Mouse (Mus musculus): ENCODE results near the gene Mymx. TPM values are rescaled to one million over a fixed set of nuclear protein-coding genes. Genes with fewer than 3 reads are reported as not detected.

The Mymx gene
- polyA plus RNA-seq, 1 experiment, result 576 TPM

GRCm38 (mm10) chr17:45574129-45574761, 27.7 kb downstream of the Mymx start:
- Histone ChIP-seq H3K36me3 (ENCODE audit: control insufficient read depth, insufficient read depth) (peaks cover 29% of the 10 kb centered on the region), H3ac (ENCODE audit: control insufficient read depth, insufficient read length) (peak overlapping the region; percentile 86), H3K27me3 (ENCODE audit: control insufficient read depth, insufficient read depth, insufficient read length) (no peaks in the 10 kb centered on the region), H3K4me3 (peak overlapping the region; percentile 95), H3K79me2 (ENCODE audit: control insufficient read depth, insufficient read depth) (peaks cover 31% of the 10 kb centered on the region), H3K4me2 (ENCODE audit: low read depth) (peak overlapping the region; percentile 70)
- TF ChIP-seq MYOD1 (IDR thresholded peaks at IDR 0.05; ENCODE audit: control insufficient read depth in 1 of 3, insufficient read length in 2 of 3, low read depth in 2 of 3), result no peak
- no peak for TF ChIP-seq TCF3 (IDR thresholded peaks at IDR 0.05; ENCODE audit: insufficient read length, low read depth)
- peak; percentile 40 for TF ChIP-seq POLR2AphosphoS2 (IDR thresholded peaks at IDR 0.05; ENCODE audit: insufficient read length, low read depth)
- TF ChIP-seq REST (IDR thresholded peaks at IDR 0.05; ENCODE audit: insufficient read depth, insufficient read length), result no peak
- TF ChIP-seq MAX (IDR thresholded peaks at IDR 0.05; ENCODE audit: low read depth), result no peak
- TF ChIP-seq POLR2A (IDR thresholded peaks at IDR 0.05; ENCODE audit: insufficient read length, low read depth), result peak; percentile 32

GRCm38 (mm10) chr17:45573780-45574123, 28.1 kb downstream of the Mymx start:
- H3K4me2 ChIP-seq (ENCODE audit: low read depth), result peak overlapping the region; percentile 70

GRCm38 (mm10) chr17:45573087-45573779, 28.7 kb downstream of the Mymx start, which contains the start of gene Hsp90ab1:
Hsp90ab1 (minus strand) TSS chr17:45573271.
- Histone ChIP-seq H3K4me3 (peak within 1 kb of the TSS; percentile 95), H3K36me3 (ENCODE audit: control insufficient read depth, insufficient read depth) (peaks cover 39% of the 10 kb centered on the region)
- peak in 2 of 3 experiments; percentile 88 to 90 for TF ChIP-seq MYOD1 (IDR thresholded peaks at IDR 0.05; ENCODE audit: control insufficient read depth in 1 of 3, insufficient read length in 2 of 3, low read depth in 2 of 3)
- peak; percentile 98 for TF ChIP-seq POLR2AphosphoS2 (IDR thresholded peaks at IDR 0.05; ENCODE audit: insufficient read length, low read depth)
- no peak for TF ChIP-seq USF1 (IDR thresholded peaks at IDR 0.05; ENCODE audit: low read depth)
- no peak for TF ChIP-seq SRF (IDR thresholded peaks at IDR 0.05; ENCODE audit: control insufficient read depth, insufficient read length, low read depth)
- TF ChIP-seq TCF12 (IDR thresholded peaks at IDR 0.05; ENCODE audit: insufficient read depth, poor library complexity, severe bottlenecking), result no peak
- no peak for TF ChIP-seq CEBPB (IDR thresholded peaks at IDR 0.05; ENCODE audit: insufficient read depth, poor library complexity, severe bottlenecking)
- no peak for TF ChIP-seq TCF3 (IDR thresholded peaks at IDR 0.05; ENCODE audit: insufficient read length, low read depth)
- no peak for TF ChIP-seq E2F4 (IDR thresholded peaks at IDR 0.05; ENCODE audit: insufficient read depth)
- TF ChIP-seq REST (IDR thresholded peaks at IDR 0.05; ENCODE audit: insufficient read depth, insufficient read length), result peak; percentile 28
- TF ChIP-seq MYOG (IDR thresholded peaks at IDR 0.05; ENCODE audit: control insufficient read depth in 1 of 3, insufficient read depth in 1 of 3, insufficient read length in 2 of 3, low read depth in 2 of 3), result peak in 2 of 3 experiments; percentile 86
- no peak for TF ChIP-seq MAX (IDR thresholded peaks at IDR 0.05; ENCODE audit: low read depth)
- peak; percentile 98 for TF ChIP-seq POLR2A (IDR thresholded peaks at IDR 0.05; ENCODE audit: insufficient read length, low read depth)

More at GRCm38 (mm10) chr17:45573780-45574123, 28.1 kb downstream of the Mymx start:
- H3K79me2 ChIP-seq (ENCODE audit: control insufficient read depth, insufficient read depth), result peaks cover 36% of the 10 kb centered on the region
- peak overlapping the region; percentile 95 for H3K4me3 ChIP-seq
- peaks cover 34% of the 10 kb centered on the region for H3K36me3 ChIP-seq (ENCODE audit: control insufficient read depth, insufficient read depth)
- no peak for TF ChIP-seq TCF3 (IDR thresholded peaks at IDR 0.05; ENCODE audit: insufficient read length, low read depth)
- peak in 2 of 3 experiments; percentile 12 to 73 for TF ChIP-seq MYOD1 (IDR thresholded peaks at IDR 0.05; ENCODE audit: control insufficient read depth in 1 of 3, insufficient read length in 2 of 3, low read depth in 2 of 3)
- peak; percentile 46 for TF ChIP-seq SRF (IDR thresholded peaks at IDR 0.05; ENCODE audit: control insufficient read depth, insufficient read length, low read depth)
- no peak for TF ChIP-seq E2F4 (IDR thresholded peaks at IDR 0.05; ENCODE audit: insufficient read depth)
- no peak for TF ChIP-seq TCF12 (IDR thresholded peaks at IDR 0.05; ENCODE audit: insufficient read depth, poor library complexity, severe bottlenecking)
- peak; percentile 62 for TF ChIP-seq POLR2AphosphoS2 (IDR thresholded peaks at IDR 0.05; ENCODE audit: insufficient read length, low read depth)
- no peak for TF ChIP-seq REST (IDR thresholded peaks at IDR 0.05; ENCODE audit: insufficient read depth, insufficient read length)
- TF ChIP-seq USF1 (IDR thresholded peaks at IDR 0.05; ENCODE audit: low read depth), result no peak
- peak; percentile 51 for TF ChIP-seq POLR2A (IDR thresholded peaks at IDR 0.05; ENCODE audit: insufficient read length, low read depth)
- peak in 2 of 3 experiments; percentile 41 to 80 for TF ChIP-seq MYOG (IDR thresholded peaks at IDR 0.05; ENCODE audit: control insufficient read depth in 1 of 3, insufficient read depth in 1 of 3, insufficient read length in 2 of 3, low read depth in 2 of 3)
- TF ChIP-seq CEBPB (IDR thresholded peaks at IDR 0.05; ENCODE audit: insufficient read depth, poor library complexity, severe bottlenecking), result no peak
- H3K27me3 ChIP-seq (ENCODE audit: control insufficient read depth, insufficient read depth, insufficient read length), result no peaks in the 10 kb centered on the region
- peak overlapping the region; percentile 86 for H3ac ChIP-seq (ENCODE audit: control insufficient read depth, insufficient read length)

GRCm38 (mm10) chr17:45572103-45573086, 29.5 kb downstream of the Mymx start:
- Histone ChIP-seq H3K79me2 (ENCODE audit: control insufficient read depth, insufficient read depth) (peaks cover 40% of the 10 kb centered on the region), H3K36me3 (ENCODE audit: control insufficient read depth, insufficient read depth) (peaks cover 47% of the 10 kb centered on the region), H3K4me3 (peak overlapping the region; percentile 95), H3K27me3 (ENCODE audit: control insufficient read depth, insufficient read depth, insufficient read length) (no peaks in the 10 kb centered on the region), H3K4me2 (ENCODE audit: low read depth) (peak overlapping the region; percentile 95), H3ac (ENCODE audit: control insufficient read depth, insufficient read length) (peak overlapping the region; percentile 86)
- no peak for TF ChIP-seq MAX (IDR thresholded peaks at IDR 0.05; ENCODE audit: low read depth)
- TF ChIP-seq REST (IDR thresholded peaks at IDR 0.05; ENCODE audit: insufficient read depth, insufficient read length), result no peak
- peak; percentile 75 for TF ChIP-seq SRF (IDR thresholded peaks at IDR 0.05; ENCODE audit: control insufficient read depth, insufficient read length, low read depth)
- peak in 1 of 3 experiments; percentile 33 for TF ChIP-seq MYOD1 (IDR thresholded peaks at IDR 0.05; ENCODE audit: control insufficient read depth in 1 of 3, insufficient read length in 2 of 3, low read depth in 2 of 3)
- TF ChIP-seq TCF12 (IDR thresholded peaks at IDR 0.05; ENCODE audit: insufficient read depth, poor library complexity, severe bottlenecking), result no peak
- TF ChIP-seq USF1 (IDR thresholded peaks at IDR 0.05; ENCODE audit: low read depth), result no peak
- peak in 1 of 3 experiments; percentile 15 for TF ChIP-seq MYOG (IDR thresholded peaks at IDR 0.05; ENCODE audit: control insufficient read depth in 1 of 3, insufficient read depth in 1 of 3, insufficient read length in 2 of 3, low read depth in 2 of 3)
- TF ChIP-seq TCF3 (IDR thresholded peaks at IDR 0.05; ENCODE audit: insufficient read length, low read depth), result no peak
- TF ChIP-seq POLR2A (IDR thresholded peaks at IDR 0.05; ENCODE audit: insufficient read length, low read depth), result no peak
- TF ChIP-seq CEBPB (IDR thresholded peaks at IDR 0.05; ENCODE audit: insufficient read depth, poor library complexity, severe bottlenecking), result no peak
- no peak for TF ChIP-seq E2F4 (IDR thresholded peaks at IDR 0.05; ENCODE audit: insufficient read depth)
- TF ChIP-seq POLR2AphosphoS2 (IDR thresholded peaks at IDR 0.05; ENCODE audit: insufficient read length, low read depth), result peak; percentile 51

More at GRCm38 (mm10) chr17:45573087-45573779, 28.7 kb downstream of the Mymx start, which contains the start of gene Hsp90ab1:
- Histone ChIP-seq H3K79me2 (ENCODE audit: control insufficient read depth, insufficient read depth) (peaks cover 40% of the 10 kb centered on the region), H3K4me2 (ENCODE audit: low read depth) (peak within 1 kb of the TSS; percentile 95), H3ac (ENCODE audit: control insufficient read depth, insufficient read length) (peak within 1 kb of the TSS; percentile 86), H3K27me3 (ENCODE audit: control insufficient read depth, insufficient read depth, insufficient read length) (no peaks in the 10 kb centered on the region)
